Mouse (Mus musculus) cortical plate, adult 2 months (tissue): ENCODE results near the gene Rnf115.

Experiments used
- CTCF ChIP-seq: fragments of 200-500 bp; IDR thresholded peaks from 2 replicates; pipeline ENCODE4 v1.5.1; 2011; ENCODE audit warnings: mild to moderate bottlenecking, control low read depth, low read length; ENCODE audit not compliant: insufficient read depth; ENCODE audit errors: extremely low read depth
- POLR2A ChIP-seq: fragments of 200-500 bp; IDR thresholded peaks from 2 replicates; pipeline ENCODE4 v1.6.1; 2011; ENCODE audit warnings: mild to moderate bottlenecking, low read length, control low read depth; ENCODE audit not compliant: insufficient read depth; ENCODE audit errors: extremely low read depth

GRCm38 (mm10) chr3:96684822-96685156 is 42.7 kb upstream of the Rnf115 start:
- no peak for TF ChIP-seq POLR2A
- no peak for TF ChIP-seq CTCF
